Mouse (Mus musculus): ENCODE results near the gene Vav2.

Vav2 gene

DNA sequence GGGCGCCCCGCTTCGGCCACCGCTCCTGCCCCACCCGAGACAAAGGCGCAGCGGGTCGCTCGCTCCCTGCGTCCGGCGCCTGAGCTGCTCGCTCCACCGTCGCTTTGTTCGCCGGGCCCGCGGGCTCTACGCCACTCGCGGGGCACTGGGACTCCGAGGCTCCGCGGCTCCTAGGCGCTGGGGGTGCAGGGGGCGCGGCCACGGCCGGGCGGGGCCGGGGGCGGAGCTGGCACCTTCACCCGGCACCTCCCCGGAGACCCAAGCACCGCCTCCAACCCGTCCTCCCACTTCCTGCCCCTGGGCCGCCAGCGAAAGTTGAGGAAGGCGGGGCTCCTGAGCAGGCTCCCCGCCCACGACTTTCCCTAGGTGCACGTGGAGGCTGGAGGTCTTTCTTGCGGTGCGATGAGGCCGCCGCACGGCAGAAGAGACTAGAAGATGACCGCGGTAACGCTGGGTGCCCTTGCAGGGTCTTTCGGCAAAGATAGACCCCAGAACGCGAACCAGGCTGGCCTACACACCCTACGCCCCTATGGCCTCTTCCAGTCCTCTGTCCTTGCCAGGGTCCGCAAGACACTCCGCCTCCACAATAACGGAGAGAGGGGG lies at the start of gene Vav2:
Vav2 (minus strand) TSS at position 179 of the 603 bp plus-strand sequence.
- DNase-seq = peak; percentile 72

DNA sequence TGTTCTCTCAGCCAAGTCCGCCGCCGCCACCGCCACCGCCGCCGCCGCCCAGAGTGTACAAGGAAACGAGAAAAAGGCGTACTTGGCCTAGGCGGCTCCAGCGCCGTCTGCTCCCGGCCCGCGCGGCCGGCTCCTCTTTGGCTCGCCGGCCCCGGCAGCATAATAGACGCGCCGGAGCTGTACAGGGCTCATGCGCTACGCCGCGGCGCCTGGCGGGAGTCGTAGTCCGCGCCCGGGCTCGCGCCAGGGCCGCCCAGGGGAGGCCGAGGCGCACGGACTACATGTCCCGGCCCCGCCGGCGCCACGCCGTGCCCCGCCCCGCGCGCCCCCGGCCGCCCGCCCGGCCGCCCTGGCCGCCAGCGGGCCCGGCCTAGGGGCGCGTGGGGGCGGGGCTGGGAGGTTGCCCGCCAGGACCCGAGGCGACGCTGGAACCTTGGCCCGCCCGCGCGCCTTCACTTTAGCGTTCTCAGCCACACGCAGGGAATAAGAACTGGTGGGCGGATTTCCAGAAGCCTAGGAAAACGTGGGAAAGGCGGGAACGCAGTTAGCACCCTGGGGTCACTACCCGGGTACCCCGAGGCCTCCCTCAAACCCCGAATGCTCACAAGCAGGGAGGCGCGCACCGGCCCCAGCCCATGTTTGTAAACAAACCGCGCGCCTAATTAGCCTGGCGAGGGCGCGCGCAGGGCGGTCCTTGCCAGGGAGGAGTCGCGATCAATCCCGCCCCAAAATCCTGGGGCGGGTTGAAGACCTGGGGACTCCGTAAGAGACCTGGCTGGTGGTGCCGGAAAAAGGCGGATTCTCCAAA lies 48.9 kb upstream of the Vav2 start:
- peak; percentile 86 for DNase-seq

DNA sequence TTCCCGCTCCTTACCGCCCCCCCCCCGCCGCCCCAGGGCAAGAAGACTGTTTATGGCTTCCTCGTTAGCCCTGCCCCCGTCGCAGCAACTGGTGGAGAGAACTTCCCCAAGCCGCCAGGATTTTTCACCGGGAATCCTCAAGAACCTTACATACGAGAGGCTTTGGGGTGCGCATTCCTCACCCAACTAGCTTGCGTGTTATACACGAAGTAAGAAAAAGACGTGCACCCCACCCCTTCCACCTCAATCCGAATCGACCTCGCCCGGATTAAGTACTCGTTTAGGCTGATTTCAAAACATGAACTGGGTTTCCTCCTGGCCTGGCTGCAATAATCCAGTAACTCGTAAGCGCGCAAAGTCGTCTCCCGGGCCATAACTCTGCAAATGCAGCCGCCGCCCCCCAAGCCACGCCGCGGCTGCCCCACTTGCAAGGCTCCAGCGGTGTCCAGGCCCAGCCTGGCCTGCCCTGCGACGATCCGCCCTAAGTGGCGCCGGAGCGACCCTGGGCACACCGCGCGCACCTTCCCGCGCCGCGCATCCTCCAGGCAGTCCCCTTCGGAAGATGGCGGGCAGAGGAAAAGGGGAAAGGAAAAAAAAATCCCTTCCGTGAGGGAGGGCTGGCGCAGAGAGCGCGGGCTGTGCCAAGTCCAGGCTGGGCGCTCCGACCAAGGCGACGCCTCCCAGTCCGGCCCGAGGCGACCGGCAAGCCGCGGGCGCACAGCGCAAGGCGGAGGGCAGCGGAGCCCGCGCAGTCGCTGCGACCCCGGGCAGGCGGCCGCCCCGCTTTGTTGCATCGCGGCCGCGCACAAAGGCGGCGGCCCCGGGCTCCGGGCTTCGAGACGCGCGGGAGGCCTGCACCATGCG lies 48.0 kb upstream of the Vav2 start:
- peak; percentile 30 for DNase-seq

DNA sequence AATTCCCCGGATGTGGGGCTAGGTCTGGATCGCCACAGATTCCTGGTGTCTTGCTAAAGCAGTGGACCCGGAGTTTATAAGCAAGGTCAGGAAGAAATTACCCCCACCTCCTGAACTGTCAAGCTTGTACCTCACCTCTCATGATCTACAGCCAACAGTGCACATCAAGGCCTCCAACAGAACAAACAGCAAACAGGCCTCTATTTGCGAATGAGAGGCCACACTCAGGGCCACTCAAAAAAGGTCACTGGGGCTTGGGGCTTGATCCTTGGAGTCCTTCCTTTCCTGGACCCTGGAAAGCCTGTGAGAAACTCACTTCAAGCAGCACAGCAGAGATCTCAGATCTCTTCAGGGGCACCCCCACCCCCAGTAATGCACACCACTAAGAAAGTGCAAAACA lies 47.1 kb upstream of the Vav2 start:
- DNase-seq = no peak

DNA sequence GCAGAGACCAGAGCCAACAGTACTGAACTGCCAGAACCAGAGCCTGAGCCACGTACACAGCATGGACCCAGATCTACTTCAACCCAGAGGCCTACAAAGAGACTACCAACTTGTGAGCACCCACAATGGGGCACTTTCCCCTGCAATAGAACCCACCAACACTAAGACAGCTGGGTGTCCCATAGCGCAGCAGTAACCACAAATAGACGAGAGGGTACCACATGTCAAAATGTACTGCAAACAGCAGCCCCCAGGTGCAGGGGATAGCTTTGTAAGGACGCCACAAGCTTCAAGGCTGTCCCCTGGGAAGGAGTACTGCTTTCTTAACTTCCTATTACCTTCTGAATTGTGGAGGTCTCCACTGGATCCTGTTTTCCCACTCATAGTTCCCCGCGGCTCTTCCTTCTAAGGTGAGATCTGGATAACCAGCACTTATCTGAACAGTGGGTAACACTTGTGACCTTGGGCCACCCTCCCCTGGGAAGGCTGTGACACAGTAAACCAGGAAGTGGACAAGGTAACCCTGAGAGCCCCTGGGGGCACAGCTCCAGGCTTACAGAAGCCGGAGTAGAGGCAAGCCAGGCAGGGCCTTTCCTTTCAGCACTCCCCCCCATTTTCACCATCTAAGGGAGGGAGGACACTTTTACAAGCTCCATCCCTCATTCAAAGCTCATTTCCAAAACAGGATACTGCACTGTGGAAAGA lies 46.4 kb upstream of the Vav2 start:
- DNase-seq = no peak

DNA sequence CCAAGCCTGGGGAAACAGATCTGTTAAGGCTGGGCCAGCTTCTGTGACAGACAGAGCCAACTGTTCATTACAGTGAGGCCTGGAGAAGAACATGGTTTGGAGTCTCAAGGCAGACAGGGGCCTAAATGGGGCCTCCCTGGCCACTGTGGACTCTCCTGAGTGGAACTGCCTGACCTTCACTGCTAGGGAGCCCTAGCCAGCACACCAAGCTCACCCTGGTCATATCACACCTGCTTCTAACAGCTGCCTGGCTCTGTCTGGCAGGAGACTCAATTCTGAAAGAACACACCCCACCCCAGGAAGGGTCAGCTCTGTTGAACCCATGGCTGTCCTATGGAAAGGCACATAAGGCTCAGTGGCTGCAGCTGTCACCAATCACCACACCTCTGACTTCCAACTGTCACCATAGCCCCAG lies 44.3 kb upstream of the Vav2 start:
- DNase-seq = no peak

DNA sequence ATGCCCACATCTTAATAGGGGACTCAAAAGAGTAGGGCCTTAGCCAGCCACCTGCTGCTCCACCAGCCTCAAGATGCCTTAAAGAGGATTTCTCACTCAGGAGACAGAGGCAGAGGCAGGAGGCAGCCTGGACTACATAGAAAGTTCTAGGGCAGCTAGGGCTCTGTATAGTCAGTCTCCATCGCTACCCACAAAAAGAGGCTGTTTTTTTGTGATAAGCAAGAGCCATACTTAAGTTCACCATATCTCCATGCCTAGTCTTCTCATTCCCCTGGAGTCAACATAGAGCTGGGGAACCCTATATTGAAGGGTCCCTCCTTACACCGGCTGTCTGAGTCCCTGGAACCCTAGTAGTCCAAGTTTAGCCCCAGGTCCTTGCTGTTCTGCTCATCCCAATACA lies 43.7 kb upstream of the Vav2 start:
- no peak for DNase-seq

DNA sequence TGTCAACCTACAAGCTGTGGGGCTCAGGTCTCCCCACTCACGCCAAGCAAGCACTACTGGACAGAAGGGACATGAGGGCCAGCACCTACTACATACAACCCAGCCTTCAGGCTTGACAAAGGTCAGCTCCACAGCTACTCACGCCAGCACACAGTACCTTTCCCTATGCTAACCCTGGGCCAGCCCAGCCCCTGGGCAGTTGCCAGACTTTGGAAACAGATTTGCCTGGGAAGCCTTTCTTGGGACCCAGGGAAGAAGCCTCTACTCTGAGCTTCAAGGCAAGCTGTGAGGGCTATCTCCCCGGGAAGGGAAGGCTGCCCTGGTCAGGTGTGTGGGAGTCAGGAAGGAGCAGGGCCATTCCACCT lies 43.1 kb upstream of the Vav2 start:
- DNase-seq = no peak

DNA sequence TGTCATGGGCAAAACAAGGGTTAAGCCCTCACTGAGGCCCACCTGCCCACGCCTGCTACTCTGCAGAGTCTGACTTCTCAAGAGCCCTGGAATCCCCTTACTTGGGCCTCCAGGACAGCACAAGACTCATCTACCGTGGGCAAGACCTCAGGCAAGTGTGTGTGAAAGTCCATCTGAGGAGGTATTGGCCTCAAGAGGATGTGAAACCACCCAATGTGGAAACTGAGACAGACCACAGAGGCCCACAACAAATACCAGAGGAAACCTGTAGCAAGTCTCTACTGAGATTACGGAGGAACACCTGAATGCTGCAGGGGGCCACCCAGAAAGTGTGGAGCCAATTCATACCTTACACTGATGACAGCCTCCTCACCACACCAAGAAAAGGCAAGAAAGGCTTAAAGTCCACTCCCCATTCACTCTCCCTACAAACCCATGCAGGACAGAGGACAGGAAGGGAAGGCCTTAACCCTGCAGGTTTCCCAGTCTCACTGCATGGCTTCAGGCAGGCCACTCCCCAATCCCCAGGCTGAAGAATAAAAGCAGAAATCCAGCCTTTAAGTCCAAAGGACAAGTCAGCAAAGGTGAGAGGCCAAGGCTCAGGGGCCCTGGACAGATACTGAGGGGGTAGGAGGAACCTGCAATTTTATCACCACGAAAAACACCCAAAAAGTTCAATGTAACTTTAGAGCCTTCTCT lies 42.6 kb upstream of the Vav2 start:
- no peak for DNase-seq

DNA sequence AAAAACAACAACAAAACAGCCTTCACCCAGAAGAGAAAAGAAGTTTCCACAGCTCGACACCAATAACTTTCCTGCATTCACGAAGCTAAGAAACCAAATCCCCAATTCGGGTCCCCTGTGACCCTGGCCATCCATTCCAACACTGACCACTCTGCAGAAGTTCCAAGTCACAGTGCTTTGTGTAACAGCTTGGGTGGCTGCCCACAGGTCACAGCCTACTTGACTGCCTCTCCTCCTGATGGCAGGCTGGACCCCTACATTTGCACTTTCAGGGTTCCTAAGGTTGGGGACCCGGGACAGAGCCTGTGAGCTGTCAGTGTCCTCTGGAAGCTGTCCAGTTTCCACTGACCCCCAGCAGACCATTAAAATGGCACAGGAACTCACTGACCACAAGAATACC lies 36.1 kb upstream of the Vav2 start:
- no peak for DNase-seq

DNA sequence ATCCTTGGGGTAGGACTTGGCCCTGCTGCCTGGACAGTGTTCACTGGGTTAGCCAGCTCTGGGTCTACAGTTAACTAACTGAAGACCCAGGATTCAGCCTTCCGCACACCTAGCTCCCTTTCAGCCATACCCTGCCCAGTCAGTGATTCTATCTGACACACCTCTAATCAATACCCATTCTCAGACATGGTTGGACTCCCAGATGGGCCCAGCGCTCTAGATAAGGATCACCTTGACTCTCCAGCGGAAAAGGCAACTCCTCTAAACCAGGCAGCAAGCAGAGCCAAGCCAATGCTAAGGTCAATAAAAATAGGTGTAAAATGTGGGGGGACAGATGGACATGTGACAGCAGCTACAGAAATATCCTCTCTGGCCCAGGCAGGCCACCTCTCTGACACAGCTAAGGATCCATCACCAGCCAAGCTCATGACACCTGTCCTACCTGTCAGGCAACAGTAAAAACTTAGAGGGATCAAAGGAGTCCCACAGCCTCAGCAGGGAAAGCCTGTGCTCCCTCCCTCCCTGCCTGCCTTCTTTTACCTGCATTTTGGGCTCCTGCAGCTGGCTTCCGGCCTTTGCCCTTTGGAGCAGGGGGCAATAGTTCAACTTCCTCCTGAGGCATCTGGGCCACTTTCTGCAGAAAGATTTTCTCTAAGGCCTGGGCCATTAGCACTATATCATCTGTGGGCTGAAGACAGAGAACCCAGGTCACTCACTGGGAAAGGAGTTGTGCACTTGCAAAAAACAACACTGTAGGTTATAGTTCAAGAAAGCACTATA lies 35.2 kb upstream of the Vav2 start:
- no peak for DNase-seq

DNA sequence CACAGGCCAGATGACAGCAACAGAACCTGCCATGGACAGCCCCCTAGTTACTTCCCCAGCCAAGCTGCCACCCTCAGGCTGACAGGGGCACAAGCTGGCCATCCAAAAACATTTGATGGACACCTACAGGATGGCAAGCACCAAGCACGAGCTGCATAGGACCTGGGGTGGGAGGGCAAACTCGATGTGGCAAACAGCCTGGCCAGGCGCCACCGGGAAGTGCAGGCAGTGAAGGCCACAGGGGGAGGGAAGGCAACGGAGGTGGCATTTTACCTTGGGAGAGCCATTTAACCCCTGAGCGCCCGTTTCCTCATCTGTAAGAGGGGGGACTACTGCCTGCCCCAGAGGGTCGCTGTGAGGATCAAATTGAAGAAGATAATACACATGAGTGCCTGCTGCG lies 33.8 kb upstream of the Vav2 start:
- DNase-seq = no peak

DNA sequence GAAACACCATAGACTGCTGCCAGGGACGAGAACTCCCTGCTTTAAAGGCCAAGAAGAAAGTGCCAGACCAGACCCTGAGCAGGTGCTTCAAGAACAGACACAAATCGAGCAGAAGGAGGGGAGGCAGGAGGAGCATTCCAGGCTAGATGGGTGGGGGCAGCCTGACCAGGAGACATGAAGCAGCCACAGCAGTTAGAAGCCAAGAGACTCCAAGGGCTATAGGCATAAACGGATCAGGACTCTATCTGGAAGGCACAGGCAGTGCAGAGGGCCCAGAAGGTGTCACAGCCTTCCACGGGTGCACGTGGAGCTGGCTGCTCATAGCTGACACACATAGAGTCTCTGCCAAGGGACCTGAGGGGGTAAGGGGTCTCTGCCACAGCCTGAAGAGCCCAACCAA lies 33.3 kb upstream of the Vav2 start:
- no peak for DNase-seq

DNA sequence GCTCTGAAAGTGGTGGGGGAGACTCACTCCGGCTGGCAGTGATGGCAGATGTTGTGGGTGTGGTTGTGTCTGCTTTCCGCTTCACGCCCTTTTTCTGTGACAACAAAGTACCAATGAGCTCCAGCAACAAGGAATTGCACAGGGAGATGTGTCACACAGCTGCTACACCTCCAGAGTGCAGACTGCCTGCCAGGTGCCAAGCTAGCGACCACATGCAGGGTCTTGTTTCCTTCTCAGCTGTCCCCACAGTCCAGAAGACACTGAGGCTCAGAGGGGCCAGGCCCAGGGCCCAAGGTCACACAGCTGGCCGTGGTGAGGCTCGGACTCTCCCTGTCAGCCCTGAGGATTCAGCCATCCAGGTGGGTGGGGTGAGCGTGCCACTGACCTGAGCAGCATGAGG lies 32.9 kb upstream of the Vav2 start:
- no peak for DNase-seq

DNA sequence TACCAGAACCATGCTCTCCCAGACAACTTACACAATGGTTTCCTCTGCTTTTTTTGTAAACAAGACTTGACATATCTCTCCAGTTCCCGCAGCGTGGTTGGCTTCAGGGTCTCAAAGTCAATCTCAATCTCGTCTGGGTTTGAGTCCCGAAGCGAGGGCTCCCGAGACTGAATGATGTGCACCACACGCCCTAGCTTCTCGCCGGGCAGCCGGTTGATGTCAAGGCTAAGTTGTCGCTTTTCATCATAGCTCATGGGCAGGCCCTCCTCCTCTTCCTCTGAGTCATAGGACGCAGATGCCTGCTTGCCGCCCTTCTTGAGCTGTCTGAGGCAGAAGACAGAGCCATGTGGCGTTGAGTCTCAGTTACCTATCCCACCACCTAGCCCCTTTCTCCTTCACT lies 23.4 kb upstream of the Vav2 start:
- DNase-seq = no peak

DNA sequence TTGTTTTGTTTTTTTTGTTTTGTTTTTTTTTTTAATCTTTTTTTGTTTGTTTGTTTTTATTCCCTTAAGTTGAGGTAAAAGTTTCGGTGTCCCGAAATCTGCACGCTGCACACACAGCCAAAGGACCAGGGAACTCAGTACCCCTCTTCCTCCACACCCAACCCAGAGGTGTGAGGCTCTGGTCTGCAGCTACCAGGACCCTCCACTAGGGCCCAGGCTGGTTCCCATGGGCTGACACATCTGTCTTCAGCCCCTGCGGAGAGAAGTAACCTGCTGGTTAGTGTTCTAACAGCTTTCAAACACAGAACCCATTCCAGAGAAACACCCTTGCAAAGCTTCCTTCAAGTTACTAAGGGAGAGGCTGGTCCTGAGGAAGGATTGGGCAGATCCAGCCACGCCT lies 20.9 kb upstream of the Vav2 start:
- DNase-seq = no peak

DNA sequence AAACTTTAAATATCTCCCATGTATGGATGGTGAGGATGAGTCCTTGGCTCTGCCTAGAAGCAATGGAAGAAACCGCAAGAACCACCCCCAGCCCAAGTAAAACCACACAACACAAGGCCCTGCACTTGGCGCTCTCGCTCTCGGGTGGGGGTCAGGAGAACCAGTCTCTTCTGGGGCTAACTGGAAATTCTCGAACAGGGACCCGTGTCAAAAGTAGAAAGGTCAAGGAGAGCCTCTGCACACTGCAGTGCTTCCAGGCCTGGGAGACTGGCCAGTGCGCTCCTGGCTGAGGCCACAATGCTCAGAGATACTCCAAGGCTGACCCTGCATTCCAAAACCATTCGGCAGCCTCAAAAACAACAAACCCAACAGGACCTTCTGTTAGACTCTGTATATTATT lies 20.0 kb upstream of the Vav2 start:
- no peak for DNase-seq

DNA sequence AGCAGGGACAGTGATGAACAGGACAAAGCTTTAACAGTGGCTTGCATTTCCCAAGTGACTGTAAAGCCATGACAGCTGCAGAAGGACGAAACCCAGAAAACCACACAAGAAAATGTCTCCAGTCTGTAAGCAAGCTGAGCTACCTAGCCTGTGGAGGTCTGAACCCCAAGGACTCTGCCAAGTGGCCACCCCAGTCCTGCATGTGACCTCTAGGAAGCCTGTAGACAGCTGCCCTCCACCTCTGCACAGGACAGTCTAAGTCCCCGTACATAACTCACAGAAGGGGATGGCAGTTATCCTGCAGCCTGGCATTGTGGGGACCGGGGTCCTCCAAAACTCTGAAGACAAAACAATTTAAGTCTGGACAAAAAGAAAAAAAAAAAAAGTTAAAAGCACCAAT lies 19.1 kb upstream of the Vav2 start:
- DNase-seq = no peak

DNA sequence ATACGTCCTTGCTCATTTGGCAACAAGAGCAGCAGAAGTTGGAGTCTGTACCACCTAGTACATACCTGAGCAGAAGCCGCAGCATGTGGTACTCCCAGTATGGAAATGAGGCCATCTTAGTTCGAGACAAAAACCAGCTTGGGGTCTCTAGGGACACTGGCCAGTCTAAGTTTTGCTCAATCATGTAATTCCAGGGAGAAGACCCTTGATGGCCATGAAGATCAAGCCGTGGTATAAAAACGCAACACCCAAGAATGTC lies 16.5 kb upstream of the Vav2 start:
- no peak for DNase-seq

DNA sequence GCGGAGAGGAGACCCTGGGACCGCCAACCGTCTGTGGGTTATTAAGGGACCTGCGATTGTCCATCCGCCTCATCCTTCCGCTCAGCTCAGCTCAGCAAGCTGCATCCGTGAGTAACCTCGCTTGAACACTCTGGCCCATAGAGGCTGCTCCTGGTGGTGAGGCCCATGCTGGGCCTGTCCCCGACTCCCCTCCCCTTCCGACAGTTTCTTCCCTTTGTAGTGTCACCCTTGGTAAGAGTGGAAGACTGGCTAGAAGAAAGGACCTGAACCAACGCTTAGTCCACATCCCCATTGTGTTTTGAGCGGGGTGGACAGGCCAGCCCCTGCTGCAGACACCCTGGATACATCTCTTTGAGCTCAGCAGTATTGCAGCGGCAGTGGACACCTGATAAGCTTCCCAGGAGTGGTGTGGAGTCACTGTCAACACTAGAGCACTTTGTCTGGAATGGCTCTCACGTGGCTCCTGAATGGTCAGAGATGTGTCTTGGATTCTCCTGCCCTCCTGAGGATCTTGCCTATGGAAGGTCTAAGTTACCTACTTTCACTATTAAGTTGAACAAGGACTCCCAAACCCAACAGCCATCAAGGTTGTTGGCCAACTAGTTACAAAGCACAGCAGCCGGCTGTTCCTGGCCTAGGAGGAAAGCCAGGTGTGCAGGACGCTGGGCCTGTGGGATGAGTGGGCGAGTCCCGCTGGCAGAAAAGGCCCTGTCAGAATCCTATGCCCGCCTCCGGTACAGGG lies 16.0 kb upstream of the Vav2 start:
- no peak for DNase-seq
